Mouse (Mus musculus): ENCODE results near the gene R3hdm2.

The R3hdm2 gene

GRCm38 (mm10) chr10:127544375-127544774 is 164.2 kb downstream of the R3hdm2 start:
- DNase-seq (ENCODE audit: low spot score) = no peak

GRCm38 (mm10) chr10:127546505-127546904 is 166.4 kb downstream of the R3hdm2 start:
- no peak for DNase-seq (ENCODE audit: low spot score)

GRCm38 (mm10) chr10:127548236-127548635 is 168.1 kb downstream of the R3hdm2 start:
- no peak for DNase-seq (ENCODE audit: low spot score)

Data from yolk sac, embryonic 10.5 days (tissue).